Mouse (Mus musculus): ENCODE measurements around the gene Klhl3.
A peak's percentile ranks its signal among the peaks of the same experiment; 100 is the strongest.

Klhl3 gene

GRCm38 (mm10) chr13:58037506-58037905 lies 75.9 kb downstream of the Klhl3 start:
- no peaks in the 10 kb centered on the region for H3K36me3 ChIP-seq (ENCODE audit: insufficient read depth, low read length)
- H3K4me3 ChIP-seq (replicated peaks; ENCODE audit: low read length), result no peak overlapping the region
- peaks cover 36% of the 10 kb centered on the region for H3K27me3 ChIP-seq (ENCODE audit: insufficient read depth, low read length)
- peaks cover 8% of the 10 kb centered on the region; the same call in 1 of the 2 replicates for H3K9me3 ChIP-seq (ENCODE audit: low read length)
- TF ChIP-seq NANOG (IDR thresholded peaks at IDR 0.05; ENCODE audit: borderline replicate concordance, low read length) (no peak), POU5F1 (IDR thresholded peaks at IDR 0.05; ENCODE audit: borderline replicate concordance, low read length) (no peak), CTCF (conservative IDR thresholded peaks at IDR 0.05; ENCODE audit: low read length) (no peak)
- H3K4me1 ChIP-seq (replicated peaks; ENCODE audit: low read depth, low read length), result no peaks in the 10 kb centered on the region

GRCm38 (mm10) chr13:58035470-58036156 lies 77.8 kb downstream of the Klhl3 start:
- H3K36me3 ChIP-seq (ENCODE audit: insufficient read depth, low read length), result no peaks in the 10 kb centered on the region
- no peaks in the 10 kb centered on the region for H3K4me1 ChIP-seq (replicated peaks; ENCODE audit: low read depth, low read length)
- peaks cover 8% of the 10 kb centered on the region; the same call in 1 of the 2 replicates for H3K9me3 ChIP-seq (ENCODE audit: low read length)
- TF ChIP-seq CTCF (conservative IDR thresholded peaks at IDR 0.05; ENCODE audit: low read length) (no peak), POU5F1 (IDR thresholded peaks at IDR 0.05; ENCODE audit: borderline replicate concordance, low read length) (no peak), NANOG (IDR thresholded peaks at IDR 0.05; ENCODE audit: borderline replicate concordance, low read length) (no peak)
- peaks cover 40% of the 10 kb centered on the region for H3K27me3 ChIP-seq (ENCODE audit: insufficient read depth, low read length)
- H3K4me3 ChIP-seq (replicated peaks; ENCODE audit: low read length), result no peak overlapping the region

GRCm38 (mm10) chr13:58034985-58035384 lies 78.4 kb downstream of the Klhl3 start:
- peaks cover 8% of the 10 kb centered on the region; the same call in 1 of the 2 replicates for H3K9me3 ChIP-seq (ENCODE audit: low read length)
- H3K27me3 ChIP-seq (ENCODE audit: insufficient read depth, low read length), result peaks cover 41% of the 10 kb centered on the region
- H3K36me3 ChIP-seq (ENCODE audit: insufficient read depth, low read length), result no peaks in the 10 kb centered on the region
- no peak overlapping the region for H3K4me3 ChIP-seq (replicated peaks; ENCODE audit: low read length)
- TF ChIP-seq CTCF (conservative IDR thresholded peaks at IDR 0.05; ENCODE audit: low read length), result peak; percentile 10; the same call in 1 of the 2 replicates
- TF ChIP-seq POU5F1 (IDR thresholded peaks at IDR 0.05; ENCODE audit: borderline replicate concordance, low read length), result no peak
- H3K4me1 ChIP-seq (replicated peaks; ENCODE audit: low read depth, low read length), result no peaks in the 10 kb centered on the region

- Histone ChIP-seq H3K9me3 (ENCODE audit: low read length) (peaks cover 8% of the 10 kb centered on the region; the same call in 1 of the 2 replicates), H3K36me3 (ENCODE audit: insufficient read depth, low read length) (no peaks in the 10 kb centered on the region), H3K27me3 (ENCODE audit: insufficient read depth, low read length) (peaks cover 39% of the 10 kb centered on the region), H3K4me1 (replicated peaks; ENCODE audit: low read depth, low read length) (no peaks in the 10 kb centered on the region), H3K4me3 (replicated peaks; ENCODE audit: low read length) (no peak overlapping the region)
- TF ChIP-seq POU5F1 (IDR thresholded peaks at IDR 0.05; ENCODE audit: borderline replicate concordance, low read length) (no peak), CTCF (conservative IDR thresholded peaks at IDR 0.05; ENCODE audit: low read length) (no peak), NANOG (IDR thresholded peaks at IDR 0.05; ENCODE audit: borderline replicate concordance, low read length) (no peak)
Measured at GRCm38 (mm10) chr13:58034507-58034906, 78.9 kb downstream of the Klhl3 start.

GRCm38 (mm10) chr13:58031755-58032154 lies 81.6 kb downstream of the Klhl3 start:
- peak; percentile 88 for TF ChIP-seq CTCF (conservative IDR thresholded peaks at IDR 0.05; ENCODE audit: low read length)
- no peak for TF ChIP-seq NANOG (IDR thresholded peaks at IDR 0.05; ENCODE audit: borderline replicate concordance, low read length)
- TF ChIP-seq POU5F1 (IDR thresholded peaks at IDR 0.05; ENCODE audit: borderline replicate concordance, low read length), result no peak
- Histone ChIP-seq H3K36me3 (ENCODE audit: insufficient read depth, low read length) (no peaks in the 10 kb centered on the region), H3K9me3 (ENCODE audit: low read length) (peaks cover 8% of the 10 kb centered on the region; the same call in 1 of the 2 replicates), H3K4me1 (replicated peaks; ENCODE audit: low read depth, low read length) (no peaks in the 10 kb centered on the region), H3K4me3 (replicated peaks; ENCODE audit: low read length) (no peak overlapping the region), H3K27me3 (ENCODE audit: insufficient read depth, low read length) (peaks cover 39% of the 10 kb centered on the region)

GRCm38 (mm10) chr13:58027115-58027514 lies 86.3 kb downstream of the Klhl3 start:
- no peaks in the 10 kb centered on the region for H3K9me3 ChIP-seq (ENCODE audit: low read length)
- H3K36me3 ChIP-seq (ENCODE audit: insufficient read depth, low read length), result no peaks in the 10 kb centered on the region
- no peak overlapping the region for H3K4me3 ChIP-seq (replicated peaks; ENCODE audit: low read length)
- peaks cover 17% of the 10 kb centered on the region for H3K4me1 ChIP-seq (replicated peaks; ENCODE audit: low read depth, low read length)
- TF ChIP-seq NANOG (IDR thresholded peaks at IDR 0.05; ENCODE audit: borderline replicate concordance, low read length), result no peak
- H3K27me3 ChIP-seq (ENCODE audit: insufficient read depth, low read length), result peaks cover 13% of the 10 kb centered on the region

GRCm38 (mm10) chr13:58025701-58026414 lies 87.5 kb downstream of the Klhl3 start:
- no peaks in the 10 kb centered on the region for H3K36me3 ChIP-seq (ENCODE audit: insufficient read depth, low read length)
- TF ChIP-seq NANOG (IDR thresholded peaks at IDR 0.05; ENCODE audit: borderline replicate concordance, low read length) (no peak), POU5F1 (IDR thresholded peaks at IDR 0.05; ENCODE audit: borderline replicate concordance, low read length) (no peak), CTCF (conservative IDR thresholded peaks at IDR 0.05; ENCODE audit: low read length) (no peak)
- H3K4me1 ChIP-seq (replicated peaks; ENCODE audit: low read depth, low read length), result peaks cover 17% of the 10 kb centered on the region
- H3K4me3 ChIP-seq (replicated peaks; ENCODE audit: low read length), result no peak overlapping the region
- peaks cover 10% of the 10 kb centered on the region for H3K27me3 ChIP-seq (ENCODE audit: insufficient read depth, low read length)
- H3K9me3 ChIP-seq (ENCODE audit: low read length), result no peaks in the 10 kb centered on the region

- no peak overlapping the region for H3K4me3 ChIP-seq (replicated peaks; ENCODE audit: low read length)
- TF ChIP-seq CTCF (conservative IDR thresholded peaks at IDR 0.05; ENCODE audit: low read length) (no peak), POU5F1 (IDR thresholded peaks at IDR 0.05; ENCODE audit: borderline replicate concordance, low read length) (no peak), NANOG (IDR thresholded peaks at IDR 0.05; ENCODE audit: borderline replicate concordance, low read length) (no peak)
- peaks cover 12% of the 10 kb centered on the region; the same call in 1 of the 2 replicates for H3K27me3 ChIP-seq (ENCODE audit: insufficient read depth, low read length)
- H3K9me3 ChIP-seq (ENCODE audit: low read length), result no peaks in the 10 kb centered on the region
- H3K36me3 ChIP-seq (ENCODE audit: insufficient read depth, low read length), result no peaks in the 10 kb centered on the region
- H3K4me1 ChIP-seq (replicated peaks; ENCODE audit: low read depth, low read length), result peaks cover 18% of the 10 kb centered on the region
Measured at GRCm38 (mm10) chr13:58023726-58024453, 89.5 kb downstream of the Klhl3 start.

All from E14TG2a.4 (cell line).